Mouse (Mus musculus) hindbrain, embryonic 14.5 days (tissue): Measurements from ENCODE around the gene Abcc8. TPM values are rescaled to one million over a fixed set of nuclear protein-coding genes. Genes with fewer than 3 reads are reported as not detected.

Source experiments
- ATAC-seq: fragments of 200-750 bp; cut with Nextera tagmentation; 2 replicates; pipeline ENCODE4 v1.8.0; 2017; ENCODE audit warnings: moderate number of reproducible peaks, mild to moderate bottlenecking, moderate TSS enrichment, moderate library complexity; ENCODE audit not compliant: low FRiP score
- DNase-seq: peaks from one replicate; pipeline ENCODE4 v3.0.0-alpha.2; 2015; ENCODE audit warnings: low spot score
- H3K27ac ChIP-seq: fragments of 300-500 bp; sonication (generic); 2 replicates; pipeline ENCODE4 v1.5.1; 2014; ENCODE audit warnings: mild to moderate bottlenecking, moderate library complexity
- H3K27me3 ChIP-seq: fragments of 300-500 bp; sonication (generic); 2 replicates; pipeline ENCODE4 v1.6.1; 2014; ENCODE audit warnings: mild to moderate bottlenecking, low read length, mixed read lengths; ENCODE audit not compliant: control insufficient read depth, insufficient read depth
- H3K36me3 ChIP-seq: fragments of 300-500 bp; sonication (generic); replicated peaks from 2 replicates; pipeline ENCODE4 v1.6.1; 2014; ENCODE audit not compliant: control insufficient read depth, insufficient read depth
- H3K4me1 ChIP-seq: fragments of 300-500 bp; sonication (generic); replicated peaks from 2 replicates; pipeline ENCODE4 v1.6.1; 2014; ENCODE audit warnings: antibody characterized with exemption, low read length, mixed read lengths; ENCODE audit not compliant: control insufficient read depth, insufficient read depth
- H3K4me2 ChIP-seq: fragments of 300-500 bp; sonication (generic); replicated peaks from 2 replicates; pipeline ENCODE4 v1.6.1; 2014; ENCODE audit warnings: mild to moderate bottlenecking, moderate library complexity
- H3K4me3 ChIP-seq: fragments of 300-500 bp; sonication (generic); replicated peaks from 2 replicates; pipeline ENCODE4 v1.5.1; 2014; ENCODE audit warnings: mild to moderate bottlenecking, low read length
- H3K9ac ChIP-seq: fragments of 300-500 bp; sonication (generic); 2 replicates; pipeline ENCODE4 v1.6.1; 2014
- H3K9me3 ChIP-seq: fragments of 300-500 bp; sonication (generic); 2 replicates; pipeline ENCODE4 v1.6.1; 2016; ENCODE audit warnings: low read length; ENCODE audit not compliant: control insufficient read depth
- WGBS: fragments of 180-500 bp; shearing (Covaris S2); extraction: QIAGEN DNeasy Blood & Tissue Kit; methylation state at CpG from one replicate; pipeline ENCODE4 v1.1.7; 2014; 5-methylcytosine and 5-hydroxymethylcytosine counted together
- polyA plus RNA-seq: library from polyadenylated mRNA; unstranded; fragments of >200 nt; fragmentation: Nextera tagmentation; extraction: Ambion mirVana; gene quantifications from 2 replicates; pipeline ENCODE4 v1.2.1, GENCODE M21; 2014

Abcc8 gene
- polyA plus RNA-seq, 1 experiment from 2014 or later: 13.8 TPM

DNA sequence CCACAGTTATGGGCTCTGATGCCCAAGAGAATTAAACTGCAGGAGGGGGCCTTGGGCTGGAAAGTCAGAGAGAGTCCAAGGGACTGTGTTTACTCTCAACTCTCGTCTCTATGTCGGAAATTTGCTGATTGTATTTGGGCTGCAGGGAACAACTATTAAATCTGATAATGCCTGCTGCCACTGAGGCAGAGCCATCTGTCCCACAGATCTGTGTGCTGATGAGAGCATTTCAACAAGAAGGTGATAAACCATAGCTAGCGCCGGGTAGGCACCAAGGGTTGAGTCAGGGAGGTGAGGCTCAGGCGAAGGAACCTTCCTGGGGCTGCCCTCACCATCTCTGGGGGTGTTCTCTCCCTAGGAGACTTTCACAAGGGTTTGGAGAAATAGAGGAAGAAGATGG is 17.1 kb downstream of the Abcc8 start:
- no peaks in the 10 kb centered on the region for H3K27me3 ChIP-seq
- WGBS: 79% methylated on average over 5 of the region's 5 CpGs
- no peaks in the 10 kb centered on the region for H3K9me3 ChIP-seq
- no peak overlapping the region for H3K27ac ChIP-seq
- H3K4me1 ChIP-seq: 0 out of 2 replicates have a peak, but pooled peaks cover 6% of the 10 kb centered on the region
- no peaks in the 10 kb centered on the region for H3K36me3 ChIP-seq
- H3K4me2 ChIP-seq: no peak overlapping the region
- no peak overlapping the region for H3K9ac ChIP-seq
- ATAC-seq (no peak), DNase-seq (no peak)
- H3K4me3 ChIP-seq: no peak overlapping the region

GRCm38 (mm10) chr7:46162132-46162727 is 17.6 kb downstream of the Abcc8 start:
- Histone ChIP-seq H3K36me3 (no peaks in the 10 kb centered on the region), H3K9ac (no peak overlapping the region), H3K27me3 (no peaks in the 10 kb centered on the region), H3K27ac (no peak overlapping the region), H3K4me1 (0 out of 2 replicates have a peak, but pooled peaks cover 6% of the 10 kb centered on the region), H3K9me3 (no peaks in the 10 kb centered on the region), H3K4me3 (no peak overlapping the region), H3K4me2 (no peak overlapping the region)
- DNase-seq (no peak), ATAC-seq (no peak)
- 62% methylated on average over 11 of the region's 11 CpGs for WGBS

DNA sequence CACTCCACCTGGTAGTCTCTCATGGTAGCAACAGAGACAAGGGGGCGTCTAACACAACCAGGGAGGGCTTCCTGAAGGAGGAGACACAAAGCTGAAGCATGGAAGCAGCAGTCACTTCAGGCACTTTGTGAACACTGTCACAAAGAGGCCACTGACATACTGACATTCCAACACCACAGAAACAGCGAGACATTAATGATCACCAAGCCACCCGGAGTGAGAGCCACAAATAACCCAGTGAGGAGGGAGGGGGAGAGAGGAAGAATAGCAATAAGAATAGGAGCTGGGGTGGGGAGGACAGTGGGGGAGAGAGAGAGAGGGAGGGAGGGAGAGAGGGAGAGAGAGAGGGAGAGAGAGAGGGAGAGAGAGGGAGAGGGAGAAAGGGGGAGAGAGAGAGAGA is 18.2 kb downstream of the Abcc8 start:
- DNase-seq (no peak), ATAC-seq (no peak)
- Histone ChIP-seq H3K27me3 (no peaks in the 10 kb centered on the region), H3K9ac (no peak overlapping the region), H3K9me3 (no peaks in the 10 kb centered on the region), H3K27ac (no peak overlapping the region), H3K4me1 (0 out of 2 replicates have a peak, but pooled peaks cover 6% of the 10 kb centered on the region), H3K4me2 (no peak overlapping the region), H3K4me3 (no peak overlapping the region), H3K36me3 (no peaks in the 10 kb centered on the region)
- WGBS: 13% methylated on average over 3 of the region's 3 CpGs

GRCm38 (mm10) chr7:46157746-46158145 is 22.1 kb downstream of the Abcc8 start:
- Histone ChIP-seq H3K4me1 (peaks cover 31% of the 10 kb centered on the region), H3K9me3 (no peaks in the 10 kb centered on the region), H3K36me3 (no peaks in the 10 kb centered on the region), H3K27ac (no peak overlapping the region), H3K4me2 (no peak overlapping the region), H3K9ac (no peak overlapping the region), H3K27me3 (no peaks in the 10 kb centered on the region), H3K4me3 (no peak overlapping the region)
- no peak for ATAC-seq
- DNase-seq: no peak
- 72% methylated on average over 7 of the region's 7 CpGs for WGBS

GRCm38 (mm10) chr7:46154498-46155488 is 25.0 kb downstream of the Abcc8 start:
- H3K9me3 ChIP-seq: no peaks in the 10 kb centered on the region
- H3K27ac ChIP-seq: peak overlapping the region; percentile 63; the same call in 1 of the 2 replicates
- ATAC-seq (no peak), DNase-seq (no peak)
- H3K27me3 ChIP-seq: no peaks in the 10 kb centered on the region
- H3K4me1 ChIP-seq: peaks cover 25% of the 10 kb centered on the region
- H3K9ac ChIP-seq: no peak overlapping the region
- no peak overlapping the region for H3K4me2 ChIP-seq
- WGBS: 37% methylated on average over 18 of the region's 18 CpGs
- no peak overlapping the region for H3K4me3 ChIP-seq
- H3K36me3 ChIP-seq: no peaks in the 10 kb centered on the region

DNA sequence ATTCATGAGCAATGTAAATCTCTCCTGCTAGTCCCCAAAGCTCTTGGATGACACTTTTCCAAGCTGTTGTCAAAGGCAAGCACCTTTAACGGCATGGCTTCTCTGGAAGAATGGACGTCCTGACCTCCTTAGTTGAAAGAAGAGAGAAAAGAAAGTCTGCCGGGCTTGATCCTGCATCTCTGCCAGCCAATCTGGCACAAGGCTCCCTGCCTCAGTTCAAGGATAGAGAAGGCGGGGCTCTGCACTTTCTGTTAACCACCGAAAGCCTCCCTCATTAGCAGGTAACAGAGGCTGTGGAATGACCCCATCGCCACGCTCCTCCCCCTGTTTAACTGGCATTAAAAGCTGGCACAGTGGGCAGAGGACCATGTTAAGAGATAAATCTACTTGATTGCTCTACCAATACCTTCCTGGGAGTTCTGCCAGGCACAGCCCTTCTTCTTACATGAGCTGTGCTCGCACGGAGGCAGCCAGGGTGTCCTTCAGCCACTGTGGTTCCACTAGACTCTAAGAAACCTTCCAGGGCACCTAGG is 26.9 kb downstream of the Abcc8 start:
- Histone ChIP-seq H3K27ac (no peak overlapping the region), H3K36me3 (no peaks in the 10 kb centered on the region), H3K4me3 (no peak overlapping the region), H3K9ac (no peak overlapping the region), H3K4me2 (no peak overlapping the region), H3K9me3 (no peaks in the 10 kb centered on the region), H3K4me1 (peaks cover 25% of the 10 kb centered on the region), H3K27me3 (no peaks in the 10 kb centered on the region)
- no peak for DNase-seq
- ATAC-seq: no peak
- WGBS: 60% methylated on average over 9 of the region's 9 CpGs

- Histone ChIP-seq H3K4me3 (no peak overlapping the region), H3K36me3 (no peaks in the 10 kb centered on the region), H3K27ac (no peak overlapping the region), H3K4me1 (no peaks in the 10 kb centered on the region), H3K9me3 (no peaks in the 10 kb centered on the region), H3K4me2 (no peak overlapping the region), H3K9ac (no peak overlapping the region), H3K27me3 (no peaks in the 10 kb centered on the region)
- DNase-seq: no peak
- no peak for ATAC-seq
- 89% methylated on average over 7 of the region's 7 CpGs for WGBS
These were observed 32.4 kb downstream of the Abcc8 start for GRCm38 (mm10) chr7:46147417-46147816.

DNA sequence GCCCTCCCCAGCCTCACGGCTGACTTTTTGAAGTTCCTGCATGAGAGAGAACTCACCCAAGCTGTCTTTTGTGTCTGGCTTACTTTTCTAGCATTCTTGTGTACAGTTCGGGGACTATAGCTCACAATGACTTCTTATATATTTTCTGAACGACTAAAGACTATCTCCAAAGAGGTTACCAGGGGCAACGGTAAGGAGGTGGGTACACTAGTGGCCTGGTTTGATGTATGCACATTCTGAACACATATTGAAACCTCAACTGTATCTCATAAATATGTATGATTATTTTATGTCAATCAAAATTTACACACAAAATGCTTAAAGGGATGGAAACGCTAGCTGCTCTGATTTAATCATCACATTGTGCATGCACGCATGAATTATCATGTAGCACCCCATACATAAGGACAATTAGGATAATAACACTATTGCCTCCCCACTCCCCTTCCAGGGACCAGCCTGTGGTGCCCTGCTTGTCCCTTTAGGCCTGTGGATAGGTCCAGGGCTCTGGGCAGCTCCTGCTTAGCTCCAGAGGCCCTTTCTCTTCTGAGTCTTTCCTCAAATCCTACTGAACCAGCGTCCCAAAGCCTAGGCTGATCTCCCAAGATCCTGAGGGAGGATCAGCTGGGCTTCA is 33.0 kb downstream of the Abcc8 start:
- ATAC-seq (no peak; the same call in 1 of the 2 replicates), DNase-seq (no peak)
- Histone ChIP-seq H3K4me1 (no peaks in the 10 kb centered on the region), H3K27ac (no peak overlapping the region), H3K4me2 (no peak overlapping the region), H3K9me3 (no peaks in the 10 kb centered on the region), H3K9ac (no peak overlapping the region), H3K27me3 (no peaks in the 10 kb centered on the region), H3K36me3 (no peaks in the 10 kb centered on the region), H3K4me3 (no peak overlapping the region)
- WGBS: 53% methylated on average over 7 of the region's 7 CpGs

GRCm38 (mm10) chr7:46144061-46144460 is 35.8 kb downstream of the Abcc8 start:
- Histone ChIP-seq H3K9ac (0 out of 2 replicates have a peak overlapping the region, but pooled peaks have one; percentile 1), H3K4me3 (no peak overlapping the region), H3K4me2 (no peak overlapping the region), H3K4me1 (no peaks in the 10 kb centered on the region), H3K36me3 (no peaks in the 10 kb centered on the region), H3K27me3 (no peaks in the 10 kb centered on the region), H3K9me3 (no peaks in the 10 kb centered on the region), H3K27ac (peak overlapping the region; percentile 27; the same call in 1 of the 2 replicates)
- WGBS: 52% methylated on average over 8 of the region's 8 CpGs
- no peak for DNase-seq
- ATAC-seq: peak; percentile 38; the same call in 1 of the 2 replicates
